Mouse (Mus musculus) stomach, embryonic 14.5 days (tissue): ENCODE results near the gene H2-Q1. TPM values are rescaled to one million over a fixed set of nuclear protein-coding genes. Genes with fewer than 3 reads are reported as not detected.
"Not testable (repeated sequence)": the region's sequence is repeated elsewhere in the genome, so short reads cannot be mapped to it uniquely, and the experiment has no call there.

Experiments
- ATAC-seq: fragments of 200-750 bp; cut with Nextera tagmentation; 2 replicates; pipeline ENCODE4 v1.8.0; 2017; ENCODE audit warnings: low read depth, moderate TSS enrichment; ENCODE audit not compliant: insufficient number of reproducible peaks, insufficient read depth, low FRiP score
- H3K27ac ChIP-seq: fragments of 300-500 bp; sonication (generic); 2 replicates; pipeline ENCODE4 v1.5.1; 2014; ENCODE audit warnings: mild to moderate bottlenecking, low read length, moderate library complexity, mixed read lengths
- H3K27me3 ChIP-seq: fragments of 300-500 bp; sonication (generic); 2 replicates; pipeline ENCODE4 v1.6.1; 2014; ENCODE audit warnings: low read length, control low read depth, mixed read lengths; ENCODE audit not compliant: control insufficient read depth, insufficient read depth
- H3K36me3 ChIP-seq: fragments of 300-500 bp; sonication (generic); 2 replicates; pipeline ENCODE4 v1.6.1; 2014; ENCODE audit warnings: mild to moderate bottlenecking, control low read depth, low read length, moderate library complexity, mixed read lengths; ENCODE audit not compliant: control insufficient read depth, insufficient read depth
- H3K4me1 ChIP-seq: fragments of 300-500 bp; sonication (generic); 2 replicates; pipeline ENCODE4 v1.6.1; 2014; ENCODE audit warnings: low read length, control low read depth, mixed read lengths; ENCODE audit not compliant: control insufficient read depth, insufficient read depth
- H3K4me2 ChIP-seq: fragments of 300-500 bp; sonication (generic); replicated peaks from 2 replicates; pipeline ENCODE4 v1.6.1; 2014; ENCODE audit warnings: low read depth, low read length, control low read depth
- H3K4me3 ChIP-seq: fragments of 300-500 bp; sonication (generic); 2 replicates; pipeline ENCODE4 v1.5.1; 2014; ENCODE audit warnings: low read depth, low read length, control low read depth
- H3K9ac ChIP-seq: fragments of 300-500 bp; sonication (generic); replicated peaks from 2 replicates; pipeline ENCODE4 v1.6.1; 2014; ENCODE audit warnings: low read depth, mild to moderate bottlenecking, control low read depth, low read length, moderate library complexity, mixed read lengths
- H3K9me3 ChIP-seq: fragments of 300-500 bp; sonication (generic); 2 replicates; pipeline ENCODE4 v1.6.1; 2016; ENCODE audit warnings: low read depth, low read length, control low read depth; ENCODE audit not compliant: control insufficient read depth
- WGBS: fragments of 180-500 bp; shearing (Covaris S2); extraction: QIAGEN DNeasy Blood & Tissue Kit; methylation state at CpG from one replicate; pipeline ENCODE4 v1.1.7; 2014; 5-methylcytosine and 5-hydroxymethylcytosine counted together
- polyA plus RNA-seq: library from polyadenylated mRNA; unstranded; fragments of >200 nt; fragmentation: Nextera tagmentation; extraction: Ambion mirVana; gene quantifications from 2 replicates; pipeline ENCODE4 v1.2.1, GENCODE M21; 2014

H2-Q1 gene
- polyA plus RNA-seq, 1 experiment from 2014 or later: 0.49 TPM

DNA sequence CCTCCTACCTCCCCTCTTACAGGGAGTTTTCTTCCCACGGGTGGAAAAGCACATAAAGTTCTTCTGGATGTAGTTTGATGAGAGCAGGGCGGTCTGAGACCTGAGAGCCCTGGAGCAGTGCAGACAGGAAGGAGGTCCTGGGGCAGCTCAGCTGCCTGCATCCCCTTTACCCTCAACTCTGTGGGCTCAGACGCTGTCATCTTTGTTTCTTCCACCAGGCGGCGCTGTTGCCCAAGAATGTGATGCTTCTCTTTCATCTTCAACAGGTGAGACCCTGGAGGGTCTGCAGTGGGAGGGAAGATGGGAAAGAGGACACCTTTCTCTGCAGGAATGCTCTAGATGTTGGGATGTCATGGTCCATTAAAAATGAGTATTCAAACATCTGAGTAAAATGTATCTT, 24.4 kb upstream of the H2-Q1 start:
- not testable (repeated sequence) for H3K4me1 ChIP-seq, H3K27ac ChIP-seq, H3K27me3 ChIP-seq, ATAC-seq, H3K36me3 ChIP-seq, H3K4me3 ChIP-seq, H3K9me3 ChIP-seq, H3K4me2 ChIP-seq, H3K9ac ChIP-seq
- 3% methylated on average over 5 of the region's 5 CpGs for WGBS

DNA sequence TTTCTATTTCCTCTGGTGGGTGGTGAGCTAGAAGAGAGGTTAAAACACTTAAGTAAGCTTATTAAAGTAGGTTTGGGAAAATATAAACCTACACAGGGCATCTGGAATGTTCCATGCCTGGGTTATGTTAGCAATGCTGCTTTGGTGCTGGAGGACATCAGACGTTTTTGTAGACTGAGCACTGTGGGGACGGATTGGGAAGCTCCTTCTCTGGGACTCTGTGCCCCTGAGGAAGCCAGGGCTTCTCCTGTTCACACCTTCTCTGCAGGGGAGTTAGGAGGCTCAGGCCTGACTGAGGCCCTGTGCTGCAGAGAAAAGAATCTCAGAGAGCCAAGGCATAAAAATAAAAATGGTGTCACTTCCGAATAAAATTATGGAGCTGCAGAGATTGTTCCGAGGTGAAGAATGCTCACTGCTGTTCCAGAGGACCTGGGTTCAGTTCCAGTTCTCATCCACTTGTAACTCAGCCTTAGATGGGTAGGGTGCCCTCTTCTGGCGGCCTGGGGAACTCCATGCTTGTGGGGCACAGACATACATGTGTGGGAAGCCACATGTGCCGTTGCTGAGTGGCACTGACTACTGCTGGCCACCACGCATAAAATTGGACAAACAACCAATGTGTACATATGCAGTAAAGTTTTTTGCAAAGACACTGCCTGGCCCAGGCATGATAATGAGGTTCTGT, 19.8 kb upstream of the H2-Q1 start:
- H3K4me1 ChIP-seq, H3K4me2 ChIP-seq, ATAC-seq, H3K9me3 ChIP-seq, H3K36me3 ChIP-seq, H3K27me3 ChIP-seq, H3K4me3 ChIP-seq, H3K27ac ChIP-seq, H3K9ac ChIP-seq: not testable (repeated sequence)
- WGBS: 83% methylated on average over 7 of the region's 7 CpGs

DNA sequence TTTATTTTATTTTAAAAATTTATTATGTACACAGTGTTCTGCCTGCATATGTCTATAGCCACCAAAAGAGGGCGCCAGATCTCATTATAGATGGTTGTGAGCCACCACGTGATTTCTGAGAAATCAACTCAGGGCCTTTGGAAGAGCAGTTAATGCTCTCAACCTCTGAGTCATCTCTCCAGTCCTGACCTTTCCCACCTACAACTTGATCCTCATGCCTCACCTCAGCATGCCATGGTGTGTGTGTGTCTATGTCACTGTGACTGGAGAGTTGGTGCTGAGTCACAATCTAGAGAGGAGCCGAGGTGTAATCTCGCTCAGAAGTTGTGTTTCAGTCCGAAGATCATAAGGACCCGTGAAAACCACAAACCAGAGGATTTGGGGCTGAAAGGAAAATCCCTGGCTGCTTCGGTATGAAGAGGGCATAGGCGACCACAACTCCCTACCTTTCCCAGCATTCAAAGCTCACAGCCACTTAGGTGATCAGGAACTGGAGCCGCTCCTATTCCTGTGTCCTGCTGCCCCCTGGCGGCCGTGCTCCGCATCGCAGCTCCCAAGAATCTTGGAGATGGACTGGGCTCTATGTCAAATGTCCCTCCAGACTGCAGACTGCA, 18.5 kb upstream of the H2-Q1 start:
- Histone ChIP-seq H3K36me3 (no peaks in the 10 kb centered on the region), H3K9me3 (no peaks in the 10 kb centered on the region), H3K27ac (no peak overlapping the region), H3K9ac (no peak overlapping the region), H3K4me2 (no peak overlapping the region), H3K4me3 (no peak overlapping the region), H3K27me3 (no peaks in the 10 kb centered on the region), H3K4me1 (no peaks in the 10 kb centered on the region)
- no peak for ATAC-seq
- 26% methylated on average over 13 of the region's 13 CpGs for WGBS

DNA sequence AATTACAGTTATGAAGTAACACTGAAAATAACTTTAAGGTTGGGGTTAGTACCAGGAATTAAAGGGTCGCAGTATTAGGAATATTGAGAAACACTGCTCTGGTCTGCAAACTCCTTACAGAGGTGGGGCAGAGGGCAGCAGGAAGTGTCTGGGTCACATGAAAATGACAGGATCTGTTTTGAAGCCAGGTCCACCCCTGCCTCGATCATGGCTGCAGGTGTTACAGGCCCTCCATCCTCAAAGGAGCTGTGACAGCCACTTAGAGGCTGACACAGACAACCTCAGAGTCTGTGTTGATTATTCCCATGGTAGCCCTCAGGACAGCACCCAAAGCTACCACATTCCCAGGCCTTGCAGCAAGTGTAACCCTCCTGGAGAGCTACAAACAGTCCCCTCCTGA, 16.9 kb upstream of the H2-Q1 start:
- no peak overlapping the region for H3K9ac ChIP-seq
- H3K27me3 ChIP-seq: no peaks in the 10 kb centered on the region
- H3K4me3 ChIP-seq: no peak overlapping the region
- ATAC-seq: no peak
- 76% methylated on average over 2 of the region's 2 CpGs for WGBS
- no peaks in the 10 kb centered on the region for H3K36me3 ChIP-seq
- no peaks in the 10 kb centered on the region for H3K4me1 ChIP-seq
- no peaks in the 10 kb centered on the region for H3K9me3 ChIP-seq
- H3K4me2 ChIP-seq: no peak overlapping the region
- no peak overlapping the region for H3K27ac ChIP-seq

DNA sequence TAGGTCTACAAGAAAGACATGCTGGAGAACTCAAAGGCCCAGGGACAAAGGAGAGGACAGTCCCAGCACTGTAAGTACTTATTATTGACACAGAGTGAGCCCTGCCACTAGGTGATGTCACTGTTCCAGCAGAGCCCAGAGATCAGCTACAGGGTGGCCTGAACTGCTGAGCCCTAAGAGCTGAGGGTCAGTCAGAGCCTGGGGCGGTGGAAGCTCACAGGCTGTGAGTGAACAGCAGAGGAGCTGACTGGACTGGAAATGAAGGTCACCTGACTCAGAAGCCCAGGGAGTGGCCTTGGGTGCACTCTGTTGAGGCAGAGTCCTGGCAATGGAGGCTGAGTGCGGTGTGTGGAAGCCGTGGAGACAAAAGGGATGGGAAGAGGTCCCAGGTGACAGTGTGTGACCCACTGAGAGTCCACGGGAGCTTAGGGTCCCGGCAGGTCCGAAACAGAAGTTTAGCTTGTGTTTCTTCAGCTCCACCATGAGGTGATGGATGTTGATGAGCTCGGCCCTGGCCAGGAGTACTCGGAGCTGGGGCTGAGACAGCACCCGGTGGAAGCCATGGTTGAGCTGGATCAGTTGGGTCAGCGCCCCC, 16.4 kb upstream of the H2-Q1 start:
- H3K27ac ChIP-seq: no peak overlapping the region
- WGBS: 79% methylated on average over 10 of the region's 10 CpGs

DNA sequence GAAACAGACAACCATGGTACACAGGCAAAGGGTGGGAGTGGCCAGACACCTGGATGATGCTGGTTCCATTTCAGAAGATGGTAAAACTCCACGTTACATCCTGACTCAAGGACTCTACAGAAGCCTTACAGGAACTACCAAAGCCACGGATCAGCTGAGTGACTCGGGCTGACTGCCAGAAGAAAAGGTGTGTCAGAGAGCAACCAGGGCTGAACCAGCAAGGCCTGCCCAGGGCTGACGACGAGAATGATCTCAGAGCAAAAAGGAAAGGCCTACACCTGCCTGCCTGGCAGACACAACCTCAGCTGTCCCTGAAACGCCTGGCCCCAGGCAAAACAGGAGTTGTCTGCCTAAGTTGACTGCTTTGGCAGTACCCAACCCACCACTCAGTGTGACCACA, 15.7 kb upstream of the H2-Q1 start:
- Histone ChIP-seq H3K27ac (no peak overlapping the region), H3K9me3 (no peaks in the 10 kb centered on the region), H3K9ac (no peak overlapping the region), H3K4me3 (no peak overlapping the region), H3K4me2 (no peak overlapping the region), H3K4me1 (no peaks in the 10 kb centered on the region), H3K27me3 (no peaks in the 10 kb centered on the region), H3K36me3 (no peaks in the 10 kb centered on the region)
- no peak for ATAC-seq
- WGBS: 72% methylated on average over 6 of the region's 6 CpGs

More for the DNA sequence above, 16.4 kb upstream of the H2-Q1 start:
- no peak for ATAC-seq
- Histone ChIP-seq H3K27me3 (no peaks in the 10 kb centered on the region), H3K4me3 (no peak overlapping the region), H3K4me1 (no peaks in the 10 kb centered on the region), H3K9me3 (no peaks in the 10 kb centered on the region), H3K36me3 (no peaks in the 10 kb centered on the region), H3K9ac (no peak overlapping the region), H3K4me2 (no peak overlapping the region)

DNA sequence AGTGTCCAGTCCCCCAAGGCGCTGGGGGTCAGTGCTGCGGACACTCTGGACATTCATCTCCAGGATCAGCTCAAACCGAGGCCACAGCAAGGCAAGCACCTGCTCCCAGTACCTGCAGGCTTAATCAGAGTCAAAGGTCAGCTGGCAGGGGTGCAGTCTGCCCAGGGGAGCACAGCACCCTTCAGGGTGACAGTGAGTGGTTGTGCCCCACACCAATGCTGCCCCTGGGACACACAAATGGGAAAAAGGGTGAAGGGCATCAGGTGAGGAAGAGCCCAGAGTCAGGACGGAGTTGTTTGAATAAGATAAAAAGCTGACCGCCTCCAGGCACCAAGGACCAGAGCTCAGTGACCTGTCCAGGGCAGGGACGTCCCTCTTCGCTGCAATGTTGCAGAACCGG, 15.3 kb upstream of the H2-Q1 start:
- H3K36me3 ChIP-seq, H3K27me3 ChIP-seq, ATAC-seq, H3K27ac ChIP-seq, H3K4me3 ChIP-seq, H3K9ac ChIP-seq, H3K4me1 ChIP-seq, H3K4me2 ChIP-seq, H3K9me3 ChIP-seq: not testable (repeated sequence)
- WGBS: 66% methylated on average over 8 of the region's 8 CpGs

DNA sequence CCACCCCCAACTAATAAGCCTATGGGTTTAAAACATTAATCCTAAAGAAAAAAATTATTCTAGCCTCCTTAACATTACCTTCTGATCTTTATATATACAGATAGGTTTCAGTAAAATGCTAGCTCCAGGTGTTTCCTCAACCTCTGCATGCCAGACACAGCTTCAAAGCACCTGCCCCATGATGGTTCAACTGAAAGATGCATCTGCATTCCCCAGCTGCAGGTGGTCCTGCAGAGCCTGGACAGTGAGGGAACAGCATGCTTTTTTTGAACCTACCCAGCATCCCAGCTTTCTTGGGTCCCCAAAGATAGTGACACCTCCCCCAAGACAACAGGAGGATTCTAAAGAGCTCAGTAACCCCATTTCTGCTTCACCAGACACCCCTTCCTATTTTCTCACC, 1.5 kb upstream of the H2-Q1 start:
- Histone ChIP-seq H3K36me3 (no peaks in the 10 kb centered on the region), H3K27me3 (peaks cover 14% of the 10 kb centered on the region; the same call in 1 of the 2 replicates), H3K9ac (no peak overlapping the region), H3K9me3 (no peaks in the 10 kb centered on the region), H3K4me2 (no peak overlapping the region), H3K4me3 (no peak overlapping the region), H3K27ac (no peak overlapping the region), H3K4me1 (peaks cover 9% of the 10 kb centered on the region; the same call in 1 of the 2 replicates)
- ATAC-seq: no peak
